Mouse (Mus musculus): Measurements from ENCODE around the gene Adcy2.

DNA sequence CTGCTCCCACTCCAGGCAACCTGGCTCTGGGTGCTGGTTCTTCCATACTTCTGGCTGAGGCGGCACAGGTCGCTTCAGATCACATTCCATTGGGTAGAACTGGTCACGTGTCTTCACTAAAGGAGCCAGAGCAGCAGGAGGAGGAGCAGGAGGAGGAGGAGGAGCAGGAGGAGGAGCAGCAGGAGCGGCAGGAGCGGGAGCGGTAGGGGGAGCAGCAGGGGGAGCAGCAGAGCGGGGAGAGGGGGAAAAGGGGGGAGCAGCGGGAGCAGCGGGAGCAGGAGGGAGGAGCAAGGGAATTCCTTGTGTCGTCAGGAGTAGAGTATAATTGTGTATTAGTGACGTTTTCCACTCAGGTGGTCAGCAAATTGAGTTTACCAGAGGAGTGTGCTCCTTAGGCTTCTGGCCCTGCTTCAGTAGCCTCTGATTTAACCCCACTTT, 393.6 kb downstream of the Adcy2 start:
- TF ChIP-seq CTCF (IDR thresholded peaks at IDR 0.05; ENCODE audit: low read depth) (no peak), EP300 (IDR thresholded peaks at IDR 0.05; ENCODE audit: low read depth) (no peak)

Measured in liver, postnatal 0 days (tissue).